In the genomic region with DNA sequence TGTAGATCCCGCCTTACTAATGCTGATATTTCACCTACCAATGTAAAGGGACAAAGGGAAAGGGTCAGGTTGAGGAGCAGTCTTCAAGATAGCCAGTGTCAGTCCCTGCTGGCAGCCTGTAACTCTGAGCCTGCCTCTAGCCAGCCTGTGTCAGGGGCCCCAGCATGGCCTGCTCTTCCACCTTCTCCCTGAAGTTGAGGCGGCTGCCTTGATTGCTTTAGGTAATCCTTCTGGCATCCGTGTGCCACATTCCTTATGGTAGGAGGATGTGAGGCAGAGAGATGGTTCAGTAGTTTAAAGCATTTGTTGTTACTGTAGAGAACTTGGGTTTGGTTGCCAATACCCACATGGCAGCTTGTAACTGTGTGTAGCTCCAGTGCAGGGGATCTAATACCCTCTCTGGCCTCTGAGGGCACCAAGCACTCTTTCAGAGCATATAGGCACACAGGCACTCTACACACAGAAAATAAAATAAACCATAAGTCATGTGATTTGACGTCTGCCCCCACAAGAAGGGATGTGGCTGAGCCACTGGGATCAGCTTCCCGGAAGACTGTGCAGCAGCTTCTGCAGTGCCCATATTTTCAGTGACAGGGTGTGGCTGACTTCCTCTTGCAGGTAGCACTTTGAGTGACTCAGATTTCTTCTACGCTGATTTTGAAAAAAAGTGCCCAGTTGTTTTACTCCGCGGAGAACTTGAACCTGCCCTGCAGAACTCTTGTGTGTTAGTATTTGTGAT, we compare ENCODE assay signal across 20 mouse cellular contexts.
DNase-seq lines count a peak whose midpoint lies in the region; ATAC-seq and TF ChIP-seq lines count a peak whose summit lies in the region.
"Had no signal": no experiment of that assay in that cellular context is flagged by ENCODE, and none has a peak within 500 bp of the region (broad histone marks: within the 10 kb centered on the region; RNA-seq: fewer than 3 reads in every experiment).

No protein-coding gene starts in this region.

- TF ChIP-seq POLR2A in kidney, adult 2 months (IDR thresholded peaks at IDR 0.05; ENCODE audit: low read depth, low read length), result no peak

- TF ChIP-seq EP300 in lung, postnatal 0 days (IDR thresholded peaks at IDR 0.05), result no peak

- H3K27ac ChIP-seq in lung, postnatal 0 days (ENCODE audit: low read length), result no peak overlapping the region
- H3K27ac ChIP-seq in kidney, adult 2 months (ENCODE audit: insufficient read depth, low read depth, low read length), result no peak overlapping the region
- H3K27ac ChIP-seq in hindbrain, embryonic 13.5 days, result no peak overlapping the region
- H3K27ac ChIP-seq: forebrain, embryonic 12.5 days; liver, embryonic 12.5 days; midbrain, embryonic 12.5 days; stomach, embryonic 15.5 days had no signal

- ATAC-seq in lung, postnatal 0 days, result no peak
- no peak for ATAC-seq in hindbrain, embryonic 13.5 days (ENCODE audit: low FRiP score)
- ATAC-seq: liver, embryonic 12.5 days had no signal

- no peak overlapping the region for H3K4me3 ChIP-seq in lung, postnatal 0 days (ENCODE audit: low read depth, low read length)
- no peak overlapping the region for H3K4me3 ChIP-seq in kidney, adult 2 months (ENCODE audit: insufficient read depth, low read depth, low read length)
- H3K4me3 ChIP-seq in hindbrain, embryonic 13.5 days, result no peak overlapping the region
- H3K4me3 ChIP-seq: forebrain, embryonic 12.5 days; heart, embryonic 12.5 days; liver, embryonic 12.5 days; midbrain, embryonic 12.5 days; stomach, embryonic 15.5 days had no signal

- peak; percentile 26 for DNase-seq in lung, postnatal 36 days
- no peak for DNase-seq in lung, postnatal 0 days (ENCODE audit: low spot score)
- DNase-seq in T-cell, adult 2 months (ENCODE audit: low spot score), result peak; percentile 82
- peak; percentile 80 for DNase-seq in naive thymus-derived CD4-positive, alpha-beta T cell, adult 2 months (ENCODE audit: low read depth)
- peak; percentile 63 to 73 for DNase-seq in thymus, postnatal 36 days
- no peak for DNase-seq in kidney, adult 2 months
- no peak for DNase-seq in heart, adult 11 months
- DNase-seq: adrenal gland, postnatal 10 days; cerebellum, postnatal 10 days; embryo, embryonic 11 days; heart, postnatal 4 days; kidney, postnatal 10 days; left cerebral cortex, postnatal 4 days had no signal

- TF ChIP-seq CTCF in lung, postnatal 0 days (IDR thresholded peaks at IDR 0.05), result no peak
- no peak for TF ChIP-seq CTCF in kidney, adult 2 months (conservative IDR thresholded peaks at IDR 0.05; ENCODE audit: insufficient read depth, insufficient read length, low read depth, low read length)

- no peak overlapping the region for H3K4me2 ChIP-seq in lung, postnatal 0 days (replicated peaks; ENCODE audit: low read depth, low read length)
- no peak overlapping the region for H3K4me2 ChIP-seq in hindbrain, embryonic 13.5 days
- H3K4me2 ChIP-seq: forebrain, embryonic 12.5 days; heart, embryonic 12.5 days; liver, embryonic 12.5 days; midbrain, embryonic 12.5 days; stomach, embryonic 15.5 days had no signal

- WGBS in lung, postnatal 0 days, result 55% methylated on average over 8 of the region's 8 CpGs
- WGBS in kidney, adult 2 months, result 76% methylated on average over 8 of the region's 8 CpGs
- 88% methylated on average over 8 of the region's 8 CpGs for WGBS in hindbrain, embryonic 13.5 days

- no peak overlapping the region for H3K9ac ChIP-seq in lung, postnatal 0 days (replicated peaks; ENCODE audit: low read depth)
- no peak overlapping the region for H3K9ac ChIP-seq in hindbrain, embryonic 13.5 days
- H3K9ac ChIP-seq: forebrain, embryonic 12.5 days; heart, embryonic 12.5 days; liver, embryonic 12.5 days; midbrain, embryonic 12.5 days; stomach, embryonic 15.5 days had no signal

- no peaks in the 10 kb centered on the region for H3K9me3 ChIP-seq in lung, postnatal 0 days (ENCODE audit: low read length)
- H3K9me3 ChIP-seq in hindbrain, embryonic 13.5 days, result no peaks in the 10 kb centered on the region
- H3K9me3 ChIP-seq: forebrain, embryonic 12.5 days; G1E; heart, embryonic 12.5 days; liver, embryonic 12.5 days; midbrain, embryonic 12.5 days; stomach, embryonic 15.5 days had no signal

- no peaks in the 10 kb centered on the region for H3K36me3 ChIP-seq in lung, postnatal 0 days (ENCODE audit: insufficient read depth, low read length)
- no peaks in the 10 kb centered on the region for H3K36me3 ChIP-seq in kidney, adult 2 months (ENCODE audit: control insufficient read depth, insufficient read depth, low read length)
- no peaks in the 10 kb centered on the region for H3K36me3 ChIP-seq in hindbrain, embryonic 13.5 days
- H3K36me3 ChIP-seq: forebrain, embryonic 12.5 days; heart, embryonic 12.5 days; liver, embryonic 12.5 days; midbrain, embryonic 12.5 days; stomach, embryonic 15.5 days had no signal

- H3K27me3 ChIP-seq in lung, postnatal 0 days (replicated peaks; ENCODE audit: insufficient read depth, low read length), result no peaks in the 10 kb centered on the region
- no peaks in the 10 kb centered on the region for H3K27me3 ChIP-seq in kidney, adult 2 months (replicated peaks; ENCODE audit: control insufficient read depth, insufficient read depth, low read length)
- no peaks in the 10 kb centered on the region for H3K27me3 ChIP-seq in hindbrain, embryonic 13.5 days
- H3K27me3 ChIP-seq: forebrain, embryonic 12.5 days; liver, embryonic 12.5 days; midbrain, embryonic 12.5 days; stomach, embryonic 15.5 days had no signal

- H3K4me1 ChIP-seq in lung, postnatal 0 days (ENCODE audit: insufficient read depth, low read depth, low read length), result no peaks in the 10 kb centered on the region
- no peaks in the 10 kb centered on the region for H3K4me1 ChIP-seq in kidney, adult 2 months (ENCODE audit: control insufficient read depth, insufficient read depth, low read length)
- peaks cover 55% of the 10 kb centered on the region for H3K4me1 ChIP-seq in hindbrain, embryonic 13.5 days (replicated peaks)
- H3K4me1 ChIP-seq: stomach, embryonic 15.5 days had no signal

Comparison
In these comparisons a context has a peak if more than half of its experiments do, and no peak if none do; other contexts are left out.
1. DNase-seq: peak in lung, postnatal 36 days (single experiment), T-cell, adult 2 months (single experiment), naive thymus-derived CD4-positive, alpha-beta T cell, adult 2 months (single experiment) and thymus, postnatal 36 days (2 of 2); none in lung, postnatal 0 days (single experiment), kidney, adult 2 months (single experiment) and heart, adult 11 months (single experiment).